Mouse (Mus musculus) v-Abl transformed pro-B cells (cell line): ENCODE data around the gene Serpinh1.

Experiments
- in situ Hi-C, 2 experiments: fragments of 400-800 bp; cut with MboI; formaldehyde crosslinking; loops; one replicate each; pipeline ENCODE4 v1.15.1; 2025; ENCODE audit not compliant: unreplicated experiment in 2 of 2

Gene Serpinh1

GRCm38 (mm10) chr7:99343577-99343976 lies 9.5 kb downstream of the Serpinh1 start:
- in situ Hi-C loops = no loop called here

GRCm38 (mm10) chr7:99340736-99341135 lies 12.3 kb downstream of the Serpinh1 start:
- in situ Hi-C loops = no loop called here

DNA sequence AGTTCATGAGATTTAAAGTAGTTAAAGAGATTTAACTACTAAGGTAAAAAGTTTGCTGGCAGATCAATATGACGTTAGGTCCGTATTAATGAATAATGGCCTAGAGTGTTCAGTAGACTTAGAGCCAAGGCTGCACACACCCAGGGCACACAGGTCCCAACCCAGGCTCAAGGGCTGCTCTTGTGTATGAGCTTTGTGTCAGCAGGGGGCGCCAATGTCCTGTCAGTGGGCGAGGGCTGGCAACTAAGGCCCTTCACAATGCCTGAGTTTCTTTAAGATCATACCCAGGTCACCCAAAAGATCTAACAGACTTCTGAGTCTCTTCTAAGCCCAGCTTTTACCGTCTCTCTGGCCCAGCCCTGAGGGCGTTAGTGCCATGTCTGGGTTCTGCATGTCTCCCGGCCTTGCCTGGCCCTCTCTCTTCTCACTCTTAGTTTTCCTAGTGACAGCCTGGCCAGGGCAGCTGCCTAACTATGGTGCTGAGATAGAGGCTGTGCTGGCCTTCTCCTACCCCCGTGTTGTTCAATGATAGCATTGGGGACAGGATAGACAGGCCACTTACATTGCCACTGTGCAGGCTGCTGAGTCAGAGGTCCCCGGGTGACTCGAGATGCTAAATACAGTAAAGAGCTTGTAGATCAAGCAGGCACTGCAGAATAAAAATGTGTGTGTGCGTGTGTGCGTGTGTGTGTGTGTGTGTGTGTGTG lies 20.1 kb downstream of the Serpinh1 start:
- in situ Hi-C loops = loop anchor here (5.0 kb wide), 2 partner anchors 34 to 119 kb away; no protein-coding TSS in a partner anchor

DNA sequence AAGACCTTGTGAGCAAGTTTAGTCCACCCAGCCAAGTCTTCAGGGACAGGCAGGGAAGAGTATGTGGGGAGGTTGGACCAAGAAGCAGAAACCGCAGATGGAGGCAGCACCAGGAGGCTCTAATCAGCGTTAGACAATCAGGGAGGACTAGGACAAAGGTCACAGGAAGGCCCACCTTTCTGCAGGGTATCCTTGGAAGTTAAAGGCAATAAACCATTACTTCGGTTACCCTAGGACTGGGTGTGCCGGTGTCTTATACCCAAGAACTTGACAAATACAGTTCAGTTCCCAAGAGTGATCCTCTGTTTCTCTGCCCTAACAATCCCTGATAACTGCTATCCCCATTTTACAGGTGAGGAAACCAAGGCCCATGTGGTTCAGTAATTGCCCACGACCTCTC lies 23.0 kb downstream of the Serpinh1 start:
- in situ Hi-C loops = loop anchor here (5.0 kb wide), 2 partner anchors 37 to 122 kb away; no protein-coding TSS in a partner anchor

DNA sequence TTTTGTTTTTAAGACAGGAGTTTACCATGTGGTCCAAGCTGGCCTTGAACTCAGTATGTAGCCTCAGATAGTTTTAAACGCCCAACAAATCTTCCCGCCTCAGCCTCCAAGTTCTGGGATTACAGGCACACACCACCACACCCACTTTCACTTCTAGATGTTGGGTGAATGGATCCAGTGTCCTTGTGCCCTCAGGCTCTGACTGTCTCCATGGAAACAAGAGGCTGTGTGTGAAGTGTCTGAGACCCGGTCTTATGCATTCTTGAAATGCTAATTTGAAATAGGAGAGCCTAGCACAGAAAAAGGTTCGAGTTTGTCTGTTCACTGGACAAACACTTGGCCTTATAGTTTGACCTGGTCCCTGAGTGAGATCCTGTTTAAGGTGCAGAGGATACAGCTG lies 24.2 kb downstream of the Serpinh1 start:
- in situ Hi-C loops = no loop called here

- in situ Hi-C loops = no loop called here
These were observed 26.9 kb downstream of the Serpinh1 start for GRCm38 (mm10) chr7:99326128-99326527.

DNA sequence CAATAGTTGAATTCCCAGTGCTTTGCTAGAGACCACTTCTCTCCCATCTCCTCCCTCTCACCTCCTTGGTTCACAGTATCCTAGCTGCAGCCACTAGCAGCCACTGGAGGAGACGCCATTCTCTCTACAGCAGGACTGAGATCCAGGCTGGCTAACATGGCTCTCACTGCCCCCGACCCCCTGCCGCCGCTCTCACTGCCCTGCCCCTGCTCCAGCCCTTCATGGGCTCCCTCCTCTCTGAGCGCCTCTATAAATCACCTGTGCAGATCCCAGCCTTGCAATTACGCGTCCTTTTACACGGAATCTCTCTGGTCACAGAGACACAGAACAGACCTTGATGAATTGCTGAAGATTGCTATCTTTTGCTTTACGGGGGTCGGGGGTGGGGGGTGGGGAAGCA lies 28.2 kb downstream of the Serpinh1 start:
- in situ Hi-C loops = no loop called here

DNA sequence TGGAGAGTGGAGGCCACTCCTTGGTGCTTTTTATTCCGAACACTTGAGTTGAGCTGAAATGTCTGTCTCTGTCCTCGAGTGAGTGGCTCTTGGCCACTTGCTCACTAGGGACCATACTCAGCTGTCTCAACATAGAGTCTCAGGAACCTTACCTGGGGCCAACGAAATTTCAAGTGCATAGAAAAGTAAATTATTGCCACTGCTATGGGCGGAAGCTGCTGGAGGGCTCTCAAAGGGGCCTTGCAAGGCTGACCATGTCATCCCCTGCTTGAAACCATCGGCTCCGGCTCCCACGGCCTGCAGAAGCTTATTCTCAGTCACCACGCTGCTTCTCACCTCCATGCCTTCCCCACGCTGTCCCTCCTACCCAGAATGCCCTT lies 29.7 kb downstream of the Serpinh1 start:
- in situ Hi-C loops = no loop called here

- in situ Hi-C loops = no loop called here
These were observed 30.2 kb downstream of the Serpinh1 start for GRCm38 (mm10) chr7:99322691-99323320.

DNA sequence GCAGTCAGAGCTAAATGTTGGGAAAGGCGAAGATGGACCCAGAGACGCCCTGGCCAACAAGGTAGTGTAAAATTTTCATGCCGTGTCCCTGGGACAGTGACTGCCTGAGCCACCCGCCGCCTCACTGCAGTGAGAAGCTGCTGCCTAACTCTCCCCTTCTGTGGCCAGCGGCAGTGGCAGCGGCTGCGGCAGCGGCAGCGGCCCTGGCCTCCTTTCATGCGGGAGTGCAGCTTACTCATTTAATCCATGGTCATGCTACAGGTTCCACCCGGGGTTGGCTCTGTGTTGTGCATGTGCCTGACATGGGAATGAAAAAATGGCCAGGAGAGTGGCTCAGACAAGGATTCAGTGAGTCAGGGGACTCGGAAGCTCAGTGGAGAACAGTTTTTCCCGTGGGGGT lies 32.5 kb downstream of the Serpinh1 start:
- in situ Hi-C loops = no loop called here

DNA sequence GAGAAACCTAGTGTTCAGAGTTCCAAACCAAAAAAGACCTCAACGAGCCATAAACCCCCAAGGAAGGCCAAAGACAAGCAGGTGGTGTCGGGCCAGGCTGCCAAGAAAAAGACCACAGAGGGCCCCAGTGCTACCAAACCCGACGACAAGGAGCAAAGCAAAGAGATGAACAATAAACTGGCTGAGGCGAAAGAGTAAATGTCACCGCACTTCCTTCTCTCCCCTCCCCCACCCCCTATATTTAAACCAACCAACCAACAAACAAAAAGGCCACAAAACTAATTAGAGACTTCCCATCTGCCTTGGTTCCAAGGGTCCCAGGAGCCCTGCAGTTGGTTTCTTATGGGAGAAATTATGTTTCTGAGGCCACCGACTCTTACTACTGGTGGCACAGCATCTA lies 35.6 kb downstream of the Serpinh1 start:
- in situ Hi-C loops = loop anchor here (5.0 to 10.0 kb wide), 2 partner anchors 53 to 55 kb away; partner anchors contain the start of gene Map6 (in 1 of the 2)

GRCm38 (mm10) chr7:99316207-99316606 lies 36.8 kb downstream of the Serpinh1 start:
- in situ Hi-C loops = loop anchor here (5.0 to 10.0 kb wide), 2 partner anchors 51 to 54 kb away; partner anchors contain the start of gene Map6 (in 1 of the 2)

DNA sequence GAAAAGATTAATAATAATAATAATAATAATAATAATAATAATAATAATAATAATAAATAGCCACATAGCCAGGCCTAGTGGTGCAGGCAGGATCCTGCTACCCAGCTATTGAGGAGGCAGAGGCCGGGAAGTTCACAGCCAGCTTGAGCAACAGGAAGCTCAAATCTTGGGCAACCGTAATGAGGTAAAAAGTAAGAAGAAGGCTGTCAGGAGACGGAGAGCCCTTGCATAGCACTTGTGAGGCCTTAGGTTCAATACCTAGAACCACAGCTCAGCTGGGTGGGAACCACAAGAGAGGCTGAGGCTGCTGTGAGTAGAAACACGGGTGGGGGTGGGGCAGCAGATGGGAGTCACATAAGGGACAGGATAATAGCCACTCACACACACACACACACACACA lies 38.5 kb downstream of the Serpinh1 start:
- in situ Hi-C loops = loop anchor here in 1 of 2 experiments (10.0 kb wide), 1 partner anchor 50 kb away; the partner anchor contains the start of gene Map6

DNA sequence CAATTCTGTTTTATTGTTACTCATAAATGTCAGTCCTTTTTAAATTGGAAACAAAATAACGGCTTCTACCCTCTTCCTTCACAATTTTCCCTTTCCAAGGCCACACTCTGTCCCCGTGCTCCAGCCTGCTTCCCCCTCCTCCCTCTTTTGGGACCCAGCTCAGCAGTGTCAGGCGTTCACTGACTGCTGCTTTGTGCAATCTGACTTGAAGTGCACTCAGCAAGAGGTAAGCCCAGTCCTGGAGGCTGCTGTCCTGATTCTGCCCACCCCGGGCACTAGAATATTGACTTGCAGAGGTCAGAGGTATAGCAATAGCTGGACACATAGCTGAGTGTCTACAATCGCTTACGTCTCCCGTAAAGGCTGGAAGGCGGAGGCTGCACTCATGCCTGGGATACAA lies 39.8 kb downstream of the Serpinh1 start:
- in situ Hi-C loops = loop anchor here in 1 of 2 experiments (10.0 kb wide), 1 partner anchor 48 kb away; the partner anchor contains the start of gene Map6

- in situ Hi-C loops = loop anchor here in 1 of 2 experiments (10.0 kb wide), 1 partner anchor 48 kb away; the partner anchor contains the start of gene Map6
These were observed 40.3 kb downstream of the Serpinh1 start for GRCm38 (mm10) chr7:99312671-99313143.

GRCm38 (mm10) chr7:99312058-99312457 lies 41.0 kb downstream of the Serpinh1 start:
- in situ Hi-C loops = loop anchor here in 1 of 2 experiments (10.0 kb wide), 1 partner anchor 47 kb away; the partner anchor contains the start of gene Map6

GRCm38 (mm10) chr7:99311433-99311832 lies 41.6 kb downstream of the Serpinh1 start:
- in situ Hi-C loops = loop anchor here in 1 of 2 experiments (10.0 kb wide), 1 partner anchor 47 kb away; the partner anchor contains the start of gene Map6

DNA sequence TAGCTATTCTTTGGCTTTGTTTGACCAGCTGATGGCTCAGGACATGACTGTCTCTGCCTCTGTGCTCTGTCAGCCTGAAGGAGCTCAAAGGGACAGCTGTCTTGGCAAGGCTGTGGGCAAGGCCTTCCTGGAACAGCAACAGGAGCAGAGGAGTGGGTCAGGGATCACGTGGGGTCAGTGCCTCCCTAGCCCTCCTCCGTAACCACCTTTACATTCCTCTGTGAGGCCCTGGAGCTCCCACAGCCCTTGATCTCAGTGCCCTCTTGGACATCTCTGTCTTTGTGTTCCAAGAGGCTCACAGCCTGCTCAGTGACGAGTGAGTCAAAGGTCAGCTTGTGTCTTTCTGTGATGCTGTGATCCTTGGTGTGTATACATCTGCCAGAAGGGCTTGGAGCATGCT lies 46.4 kb downstream of the Serpinh1 start:
- in situ Hi-C loops = no loop called here

DNA sequence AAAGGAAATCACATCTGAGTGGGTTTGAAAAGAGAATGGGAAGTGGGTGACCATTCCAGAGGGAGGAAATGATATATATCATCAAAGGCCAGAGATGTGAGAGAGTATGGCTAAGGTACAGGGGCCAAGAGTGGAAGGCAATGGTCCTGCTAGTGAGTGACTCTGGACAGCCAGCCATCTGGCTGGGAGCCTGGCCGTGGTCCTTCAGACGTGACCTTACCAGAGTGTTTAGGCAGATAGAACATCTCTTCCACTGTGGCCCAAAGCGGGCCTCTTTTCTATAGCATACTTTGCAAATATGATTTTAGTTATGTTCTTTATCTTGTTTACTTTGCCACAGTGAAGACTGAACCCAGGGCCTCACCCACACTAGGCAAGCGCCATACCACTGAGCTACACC lies 47.4 kb downstream of the Serpinh1 start:
- in situ Hi-C loops = no loop called here

DNA sequence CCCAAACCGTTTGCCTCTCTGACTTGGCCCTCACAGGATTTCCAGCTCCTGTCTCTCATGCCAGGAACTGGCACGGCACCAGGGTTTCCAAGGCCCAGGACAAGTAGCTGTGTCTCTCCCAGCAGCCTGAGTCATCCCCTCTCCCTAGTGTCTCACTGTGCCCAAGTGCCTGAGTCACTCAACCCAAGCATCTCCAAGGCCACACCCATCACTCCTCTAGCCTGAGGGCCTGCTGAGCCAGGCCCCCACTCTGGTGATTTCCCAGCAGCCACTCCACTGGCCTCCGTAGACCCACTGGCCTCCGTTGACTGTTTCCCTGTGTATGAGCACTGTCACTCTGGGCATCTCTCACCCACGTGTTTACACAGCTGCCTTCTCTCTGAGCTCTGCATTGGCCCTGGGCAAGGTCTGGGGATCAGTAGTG lies 48.1 kb downstream of the Serpinh1 start:
- in situ Hi-C loops = no loop called here

DNA sequence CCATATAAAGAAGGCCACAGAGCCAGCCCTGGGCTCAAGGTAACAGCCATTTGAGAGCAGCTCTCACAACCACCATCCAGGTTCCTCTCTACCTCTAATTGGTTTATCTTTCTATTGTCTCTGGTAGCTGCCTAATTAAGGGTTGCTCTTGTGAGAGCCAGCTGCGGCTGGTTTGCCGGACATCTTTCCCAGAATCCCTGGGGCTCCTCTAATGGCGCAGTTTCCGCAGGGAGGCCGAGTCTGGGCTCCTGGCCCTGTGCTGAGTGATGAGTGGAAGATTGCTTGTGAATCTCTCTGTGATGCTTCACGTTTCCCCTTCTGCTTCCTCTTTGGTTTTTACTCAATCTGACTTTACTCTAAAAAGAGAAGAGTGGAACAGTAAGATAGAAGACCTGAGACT lies 49.0 kb downstream of the Serpinh1 start:
- in situ Hi-C loops = no loop called here
